Mouse (Mus musculus): ENCODE results near the gene Kcnj8. TPM values are rescaled to one million over a fixed set of nuclear protein-coding genes. Genes with fewer than 3 reads are reported as not detected.

Kcnj8 gene
- 31.1 and 35.9 TPM in 2 replicates for polyA plus RNA-seq (2015; fragmentation: Nextera tagmentation; extraction: Ambion mirVana)

DNA sequence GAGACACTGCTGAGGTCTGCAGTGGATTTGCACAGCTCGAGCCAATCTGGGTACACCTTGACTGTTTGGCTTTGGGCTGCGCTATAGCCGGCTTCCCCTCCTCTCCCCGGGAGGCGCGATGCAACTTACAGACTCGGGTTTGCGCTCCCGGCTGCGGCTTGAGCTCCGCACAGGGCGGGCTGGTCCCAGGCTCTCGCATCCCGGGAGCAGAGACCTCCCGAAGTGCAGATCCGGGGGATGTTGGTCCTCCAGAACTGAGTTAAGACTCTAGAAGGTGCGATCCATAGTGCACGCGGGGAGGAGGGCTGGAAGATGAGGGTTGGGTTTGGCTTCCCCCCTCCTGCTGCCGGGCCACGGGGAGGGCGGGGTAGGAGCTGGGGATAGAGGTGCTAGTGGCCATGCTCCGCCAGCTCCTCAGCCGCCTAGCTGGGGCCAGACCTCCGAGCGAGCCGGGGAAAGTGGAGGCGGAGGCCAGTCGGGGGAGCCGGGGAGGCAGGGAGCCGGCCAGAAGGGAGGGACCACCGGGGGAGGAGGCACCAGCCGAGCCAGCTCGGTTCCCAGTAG lies at the start of gene Kcnj8:
Gene Kcnj8, minus strand, starts transcription at position 560 of the 564 bp plus-strand sequence.
- WGBS, result 0% methylated on average over 34 of the region's 34 CpGs

DNA sequence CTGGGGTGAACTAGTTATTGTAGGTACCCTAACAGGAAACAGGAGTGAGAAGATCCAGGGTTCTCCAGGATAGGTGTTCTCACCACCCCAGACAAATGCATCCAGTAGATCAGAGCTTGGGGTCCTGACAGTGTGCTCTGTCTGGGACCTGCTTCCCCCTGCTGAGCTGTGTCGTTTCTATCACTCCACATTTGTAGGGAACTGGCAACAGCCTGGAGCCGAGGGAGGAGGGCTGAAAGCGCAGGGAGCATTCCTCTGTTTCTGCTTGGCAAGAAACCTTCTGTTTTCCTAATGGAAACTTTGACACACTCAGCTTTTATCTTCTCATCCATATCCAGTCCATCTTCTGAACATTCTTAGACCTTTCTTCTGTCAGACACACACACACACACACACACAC lies 45.2 kb upstream of the Kcnj8 start:
- 23% methylated on average over 3 of the region's 3 CpGs for whole genome bisulfite sequencing
- Histone ChIP-seq H3K9me3 (replicated peaks; ENCODE audit: low read length) (no peaks in the 10 kb centered on the region), H3K4me1 (replicated peaks; ENCODE audit: insufficient read depth, low read length) (no peaks in the 10 kb centered on the region), H3K27ac (no peak overlapping the region), H3K4me2 (ENCODE audit: low read length) (no peak overlapping the region), H3K27me3 (ENCODE audit: insufficient read depth, low read length) (no peaks in the 10 kb centered on the region), H3K4me3 (replicated peaks; ENCODE audit: low read depth, low read length) (no peak overlapping the region), H3K9ac (ENCODE audit: low read depth, low read length) (no peak overlapping the region), H3K36me3 (ENCODE audit: insufficient read depth, low read length) (no peaks in the 10 kb centered on the region)
- DNase-seq (ENCODE audit: low spot score) (peak; percentile 43), ATAC-seq (replicated peaks; ENCODE audit: low FRiP score, low read depth) (no peak)
- no peak for TF ChIP-seq CTCF (IDR thresholded peaks at IDR 0.05; ENCODE audit: low read depth)

More for the DNA sequence above, at the start of gene Kcnj8:
- ATAC-seq (replicated peaks; ENCODE audit: low FRiP score, low read depth) (peak; percentile 91), DNase-seq (ENCODE audit: low spot score) (peak; percentile 92)
- Histone ChIP-seq H3K4me3 (replicated peaks; ENCODE audit: low read depth, low read length) (peak within 1 kb of the TSS; percentile 43), H3K9ac (ENCODE audit: low read depth, low read length) (peak within 1 kb of the TSS; percentile 61), H3K27ac (peak within 1 kb of the TSS; percentile 75), H3K4me1 (replicated peaks; ENCODE audit: insufficient read depth, low read length) (no peaks in the 10 kb centered on the region), H3K9me3 (replicated peaks; ENCODE audit: low read length) (no peaks in the 10 kb centered on the region), H3K4me2 (ENCODE audit: low read length) (peak within 1 kb of the TSS; percentile 84), H3K27me3 (ENCODE audit: insufficient read depth, low read length) (0 out of 2 replicates have a peak, but pooled peaks cover 4% of the 10 kb centered on the region), H3K36me3 (ENCODE audit: insufficient read depth, low read length) (no peaks in the 10 kb centered on the region)
- no peak for TF ChIP-seq CTCF (IDR thresholded peaks at IDR 0.05; ENCODE audit: low read depth)

DNA sequence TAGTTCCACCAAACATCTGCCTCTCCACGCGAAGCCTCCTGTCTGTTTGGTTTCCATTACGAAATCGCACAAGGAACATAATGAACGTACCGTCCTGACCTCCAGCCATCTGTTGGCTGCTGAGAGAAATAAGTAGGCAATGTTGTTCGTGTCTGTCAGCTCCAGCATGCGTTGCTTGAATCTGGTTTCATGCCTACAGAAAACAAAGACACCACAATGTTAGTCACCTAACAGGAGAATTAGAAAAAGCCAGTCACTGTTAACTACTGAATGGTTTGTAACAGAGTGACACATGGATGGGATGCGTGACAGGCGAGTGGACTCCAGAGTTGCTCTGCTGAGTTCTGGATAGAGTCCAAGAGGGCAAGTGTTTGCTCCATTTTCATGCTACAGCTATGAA lies 42.9 kb upstream of the Kcnj8 start:
- no peak for ATAC-seq (replicated peaks; ENCODE audit: low FRiP score, low read depth)
- Histone ChIP-seq H3K4me1 (replicated peaks; ENCODE audit: insufficient read depth, low read length) (no peaks in the 10 kb centered on the region), H3K36me3 (ENCODE audit: insufficient read depth, low read length) (no peaks in the 10 kb centered on the region), H3K4me3 (replicated peaks; ENCODE audit: low read depth, low read length) (no peak overlapping the region), H3K9ac (ENCODE audit: low read depth, low read length) (no peak overlapping the region), H3K9me3 (replicated peaks; ENCODE audit: low read length) (no peaks in the 10 kb centered on the region), H3K27me3 (ENCODE audit: insufficient read depth, low read length) (no peaks in the 10 kb centered on the region), H3K4me2 (ENCODE audit: low read length) (no peak overlapping the region), H3K27ac (no peak overlapping the region)
- no peak for DNase-seq (ENCODE audit: low spot score)
- no peak for TF ChIP-seq CTCF (IDR thresholded peaks at IDR 0.05; ENCODE audit: low read depth)
- WGBS, result 56% methylated on average over 10 of the region's 10 CpGs

DNA sequence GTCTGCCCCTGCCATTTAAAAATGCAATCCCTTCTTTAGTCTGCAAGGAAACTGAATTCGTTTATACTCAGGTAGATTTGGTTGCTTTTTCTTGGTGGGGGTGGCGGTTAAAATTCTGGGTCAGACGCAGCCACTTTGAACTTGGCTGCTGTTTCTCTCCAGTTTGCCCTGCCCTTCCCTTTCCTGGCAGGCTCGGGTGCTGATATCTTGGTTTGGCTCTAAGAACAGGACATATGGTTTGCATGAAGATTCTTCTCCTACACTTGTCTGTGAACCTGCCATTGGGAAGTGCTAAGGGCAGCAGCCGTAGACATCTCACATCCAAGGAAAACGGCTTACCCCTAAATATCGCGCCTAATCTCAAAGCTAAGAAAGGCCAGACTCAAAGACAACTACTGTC lies 41.0 kb upstream of the Kcnj8 start:
- H3K4me2 ChIP-seq (ENCODE audit: low read length), result no peak overlapping the region
- TF ChIP-seq CTCF (IDR thresholded peaks at IDR 0.05; ENCODE audit: low read depth), result no peak
- H3K4me1 ChIP-seq (replicated peaks; ENCODE audit: insufficient read depth, low read length), result no peaks in the 10 kb centered on the region
- no peaks in the 10 kb centered on the region for H3K36me3 ChIP-seq (ENCODE audit: insufficient read depth, low read length)
- no peak overlapping the region for H3K4me3 ChIP-seq (replicated peaks; ENCODE audit: low read depth, low read length)
- no peak overlapping the region for H3K27ac ChIP-seq
- no peak overlapping the region for H3K9ac ChIP-seq (ENCODE audit: low read depth, low read length)
- H3K9me3 ChIP-seq (replicated peaks; ENCODE audit: low read length), result no peaks in the 10 kb centered on the region
- H3K27me3 ChIP-seq (ENCODE audit: insufficient read depth, low read length), result no peaks in the 10 kb centered on the region
- DNase-seq (ENCODE audit: low spot score) (no peak), ATAC-seq (replicated peaks; ENCODE audit: low FRiP score, low read depth) (no peak)
- WGBS, result 81% methylated on average over 8 of the region's 8 CpGs

DNA sequence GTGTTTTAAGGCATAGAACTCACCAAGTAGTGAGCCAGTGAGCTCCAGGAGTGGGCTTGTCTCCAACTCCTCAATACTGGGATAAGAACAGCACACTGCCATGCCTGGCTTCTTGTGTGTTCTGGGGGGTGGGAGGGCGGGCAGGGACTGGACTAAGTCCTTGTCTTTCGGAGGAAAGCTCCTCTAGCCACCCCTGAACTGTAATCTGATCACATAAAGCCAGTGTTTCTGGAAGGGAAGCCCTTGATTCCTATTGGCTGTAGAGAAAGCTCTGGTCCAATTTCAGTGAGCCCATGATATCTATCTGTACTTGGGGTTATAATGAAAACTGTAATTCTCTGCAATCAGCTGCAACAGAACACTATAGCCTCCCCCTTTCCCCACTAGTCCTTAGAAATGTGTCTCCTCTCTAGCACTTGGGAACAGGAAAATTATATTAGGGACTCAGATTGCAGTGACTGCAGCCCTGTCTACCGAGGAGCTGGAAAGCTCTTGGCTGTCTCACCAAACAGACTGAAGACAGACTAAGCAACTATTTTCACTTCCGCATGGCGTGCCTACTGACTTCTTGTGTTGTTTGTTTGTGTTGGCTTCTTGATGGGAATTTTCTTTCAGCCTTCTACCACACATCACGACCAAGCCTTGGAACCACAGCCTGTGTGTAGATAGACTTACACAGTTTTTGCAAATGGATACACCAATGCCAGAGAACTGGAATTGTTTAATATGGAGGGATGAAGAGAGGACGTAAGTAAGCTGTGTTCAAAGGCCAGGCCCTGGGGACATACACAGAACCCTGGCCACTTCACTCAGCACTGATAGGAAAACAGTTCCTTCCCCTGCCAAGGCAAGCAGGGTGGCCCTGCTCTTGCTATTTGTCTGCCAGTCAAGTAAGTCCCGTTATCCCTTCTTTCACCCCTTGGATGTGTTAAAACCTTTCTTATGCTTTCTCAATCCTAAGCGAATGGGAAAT lies 38.3 kb upstream of the Kcnj8 start:
- Histone ChIP-seq H3K4me2 (ENCODE audit: low read length) (no peak overlapping the region), H3K4me3 (replicated peaks; ENCODE audit: low read depth, low read length) (no peak overlapping the region), H3K36me3 (ENCODE audit: insufficient read depth, low read length) (no peaks in the 10 kb centered on the region), H3K9ac (ENCODE audit: low read depth, low read length) (no peak overlapping the region), H3K4me1 (replicated peaks; ENCODE audit: insufficient read depth, low read length) (no peaks in the 10 kb centered on the region), H3K27me3 (ENCODE audit: insufficient read depth, low read length) (no peaks in the 10 kb centered on the region), H3K9me3 (replicated peaks; ENCODE audit: low read length) (no peaks in the 10 kb centered on the region), H3K27ac (peak overlapping the region; percentile 4)
- peak; percentile 31 for DNase-seq (ENCODE audit: low spot score)
- 52% methylated on average over 9 of the region's 9 CpGs for WGBS
- no peak for ATAC-seq (replicated peaks; ENCODE audit: low FRiP score, low read depth)
- TF ChIP-seq CTCF (IDR thresholded peaks at IDR 0.05; ENCODE audit: low read depth), result no peak

DNA sequence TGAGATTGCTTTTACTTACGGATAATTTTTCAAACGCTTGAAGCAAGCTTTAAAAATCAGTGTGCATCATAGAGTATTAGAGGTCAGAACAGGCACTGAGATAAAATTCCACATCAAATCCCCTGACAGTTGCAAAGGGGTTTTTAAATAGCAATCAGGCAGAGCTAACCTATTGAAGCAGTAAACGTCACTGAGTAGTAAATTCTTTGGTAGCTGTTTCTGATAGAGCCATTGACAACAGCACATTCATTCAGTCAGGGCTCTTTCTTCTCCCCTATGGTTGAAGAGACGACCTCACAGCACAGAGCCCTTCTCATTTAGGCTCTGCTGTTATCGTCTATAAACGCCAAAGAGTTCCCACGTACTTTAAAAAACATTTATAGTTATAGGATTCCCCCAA lies 35.7 kb upstream of the Kcnj8 start:
- DNase-seq (ENCODE audit: low spot score), result no peak
- no peak overlapping the region for H3K4me3 ChIP-seq (replicated peaks; ENCODE audit: low read depth, low read length)
- no peak for ATAC-seq (replicated peaks; ENCODE audit: low FRiP score, low read depth)
- no peak overlapping the region for H3K9ac ChIP-seq (ENCODE audit: low read depth, low read length)
- no peaks in the 10 kb centered on the region for H3K36me3 ChIP-seq (ENCODE audit: insufficient read depth, low read length)
- no peaks in the 10 kb centered on the region for H3K27me3 ChIP-seq (ENCODE audit: insufficient read depth, low read length)
- no peaks in the 10 kb centered on the region for H3K9me3 ChIP-seq (replicated peaks; ENCODE audit: low read length)
- WGBS, result 66% methylated on average over 7 of the region's 7 CpGs
- H3K4me2 ChIP-seq (ENCODE audit: low read length), result no peak overlapping the region
- H3K4me1 ChIP-seq (replicated peaks; ENCODE audit: insufficient read depth, low read length), result no peaks in the 10 kb centered on the region
- H3K27ac ChIP-seq, result no peak overlapping the region
- TF ChIP-seq CTCF (IDR thresholded peaks at IDR 0.05; ENCODE audit: low read depth), result no peak
